Mouse (Mus musculus): ENCODE data around the gene Map2k2.
"Not testable (repeated sequence)": the region's sequence is repeated elsewhere in the genome, so short reads cannot be mapped to it uniquely, and the experiment has no call there.

The Map2k2 gene

DNA sequence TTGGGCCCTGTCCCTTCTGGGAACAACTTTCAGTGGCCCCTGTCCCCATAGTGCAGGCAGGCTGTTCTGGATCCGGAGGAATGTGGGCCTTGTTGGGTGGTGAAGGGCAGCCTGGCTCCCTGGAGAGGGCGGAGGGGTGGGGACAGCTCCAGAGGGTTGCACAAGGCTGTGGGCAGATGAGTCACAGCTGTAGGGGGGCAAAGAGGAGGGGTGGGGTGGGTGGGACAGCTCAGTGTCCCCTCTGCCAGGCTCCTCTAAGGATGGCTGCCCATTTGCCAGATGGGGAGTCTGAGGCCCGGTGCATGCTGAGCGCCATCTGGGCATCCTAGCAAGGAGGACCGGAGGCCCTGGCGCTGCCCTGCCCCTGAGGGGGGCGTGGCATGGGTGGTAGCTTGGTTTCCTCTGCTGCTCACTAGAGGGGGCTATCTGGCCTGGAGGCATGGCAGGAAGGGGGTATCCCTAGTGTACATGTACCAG, 37.5 kb downstream of the Map2k2 start:
- no peak for DNase-seq (ENCODE audit: low read depth, low spot score)

DNA sequence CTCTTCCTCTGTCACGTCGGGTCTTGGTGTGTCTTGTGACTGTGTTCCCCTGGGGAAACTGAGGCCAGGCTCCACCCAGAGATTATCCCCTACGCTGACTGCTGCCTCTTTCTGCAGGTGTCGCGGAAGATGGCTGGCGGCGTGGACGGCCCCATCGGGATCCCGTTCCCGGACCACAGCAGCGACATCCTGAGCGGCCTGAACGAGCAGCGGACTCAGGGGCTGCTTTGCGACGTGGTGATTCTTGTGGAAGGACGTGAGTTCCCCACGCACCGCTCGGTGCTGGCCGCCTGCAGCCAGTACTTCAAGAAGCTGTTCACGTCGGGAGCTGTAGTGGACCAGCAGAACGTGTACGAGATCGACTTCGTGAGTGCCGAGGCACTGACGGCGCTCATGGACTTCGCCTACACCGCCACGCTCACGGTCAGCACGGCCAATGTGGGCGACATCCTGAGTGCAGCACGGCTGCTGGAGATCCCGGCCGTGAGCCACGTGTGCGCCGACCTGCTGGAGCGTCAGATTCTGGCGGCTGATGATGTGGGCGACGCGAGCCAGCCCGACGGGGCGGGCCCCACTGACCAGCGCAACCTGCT, 38.2 kb downstream of the Map2k2 start:
- DNase-seq (ENCODE audit: low read depth, low spot score), result no peak

DNA sequence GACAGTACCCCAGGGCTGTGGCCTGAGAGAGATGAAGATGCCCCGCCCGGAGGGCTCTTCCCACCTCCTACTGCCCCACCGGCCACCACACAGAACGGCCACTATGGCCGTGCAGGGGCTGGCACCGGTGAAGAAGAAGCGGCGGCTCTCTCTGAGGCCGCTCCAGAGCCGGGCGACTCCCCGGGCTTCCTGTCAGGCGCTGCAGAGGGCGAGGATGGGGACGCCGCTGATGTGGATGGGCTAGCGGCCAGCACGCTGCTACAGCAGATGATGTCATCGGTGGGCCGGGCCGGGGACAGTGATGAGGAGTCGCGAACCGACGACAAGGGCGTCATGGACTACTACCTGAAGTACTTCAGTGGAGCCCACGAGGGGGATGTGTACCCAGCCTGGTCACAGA, 39.0 kb downstream of the Map2k2 start:
- DNase-seq (ENCODE audit: low read depth, low spot score), result no peak

DNA sequence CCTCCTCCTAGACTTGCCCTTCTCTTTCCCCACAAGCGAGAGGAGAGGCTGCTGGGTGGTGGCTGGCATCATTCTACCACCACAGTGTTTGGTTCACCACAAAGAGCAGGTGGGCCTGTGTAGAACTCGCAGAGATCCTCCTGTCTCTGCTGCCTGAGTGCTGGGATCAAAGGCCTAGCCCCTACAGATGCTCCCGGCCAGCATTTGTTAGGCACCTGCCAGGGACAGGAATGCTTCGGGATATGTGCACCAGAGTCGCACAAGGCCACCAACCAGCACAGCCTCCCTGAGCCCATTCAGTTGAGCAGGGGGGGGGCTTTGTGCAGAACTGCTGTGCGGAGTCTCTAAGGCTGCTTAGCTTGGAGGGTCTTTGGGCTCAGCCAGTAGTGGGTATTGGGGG, 39.6 kb downstream of the Map2k2 start:
- DNase-seq (ENCODE audit: low read depth, low spot score), result no peak

DNA sequence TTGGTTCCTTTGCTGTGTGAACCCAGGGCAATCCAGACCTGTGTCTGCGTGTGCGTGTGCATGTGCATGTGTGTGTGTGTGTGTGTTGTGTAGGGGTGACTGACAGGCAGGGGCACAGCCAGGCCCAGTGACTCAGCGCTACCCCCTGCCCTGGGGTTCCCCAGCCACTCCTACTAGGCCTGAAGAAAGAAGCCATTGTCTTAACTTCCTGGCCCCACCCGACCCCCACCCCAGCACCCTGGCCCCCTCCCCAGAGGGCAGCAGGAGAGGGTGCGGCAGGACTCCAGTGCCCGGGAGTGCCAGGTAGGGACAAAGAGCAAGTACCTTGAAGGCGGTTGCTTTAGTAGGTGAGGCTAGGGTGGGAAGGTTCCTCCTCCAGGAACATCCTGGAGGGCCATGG, 40.1 kb downstream of the Map2k2 start:
- DNase-seq (ENCODE audit: low read depth, low spot score), result no peak

DNA sequence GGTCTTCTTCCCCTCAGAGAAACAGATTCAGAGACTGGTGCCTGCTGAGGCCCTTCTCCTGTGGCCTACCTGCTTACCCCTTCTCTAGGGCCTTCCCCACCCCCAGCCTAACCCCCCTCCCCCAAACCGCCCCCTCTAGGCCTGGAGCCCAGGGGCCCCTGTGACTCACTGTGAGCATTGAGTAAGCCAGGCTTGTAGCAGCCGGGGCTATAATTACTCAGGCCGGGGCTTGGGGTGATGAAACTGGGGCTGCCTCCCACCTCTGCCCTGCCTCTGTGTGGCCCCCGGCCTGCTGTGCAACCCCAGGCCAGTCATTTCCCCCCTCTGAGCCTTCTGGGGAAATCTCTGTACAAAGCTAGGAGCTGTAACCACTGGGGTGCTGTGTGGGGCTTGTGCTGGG, 40.6 kb downstream of the Map2k2 start:
- no peak for DNase-seq (ENCODE audit: low read depth, low spot score)

DNA sequence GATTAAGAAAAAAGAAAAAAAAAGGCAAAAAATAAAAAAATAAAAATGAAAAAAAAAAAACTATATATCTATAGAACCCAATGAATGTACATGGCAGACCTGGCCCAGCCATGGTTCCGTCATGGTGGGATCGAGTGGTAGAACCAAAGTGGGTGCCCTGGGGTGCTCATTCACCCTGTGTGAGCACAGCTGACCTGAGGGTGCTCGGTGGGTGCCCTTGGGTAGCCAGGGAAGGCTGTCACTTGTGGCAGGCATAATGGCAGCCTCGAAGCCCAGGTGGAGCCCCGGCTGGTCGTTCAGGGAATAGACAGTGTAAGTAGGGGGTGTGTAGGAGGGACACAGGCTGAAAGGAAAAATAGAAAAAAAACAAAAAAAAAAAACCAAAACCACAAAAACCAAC, 45.5 kb downstream of the Map2k2 start:
- DNase-seq (ENCODE audit: low read depth, low spot score), result no peak

DNA sequence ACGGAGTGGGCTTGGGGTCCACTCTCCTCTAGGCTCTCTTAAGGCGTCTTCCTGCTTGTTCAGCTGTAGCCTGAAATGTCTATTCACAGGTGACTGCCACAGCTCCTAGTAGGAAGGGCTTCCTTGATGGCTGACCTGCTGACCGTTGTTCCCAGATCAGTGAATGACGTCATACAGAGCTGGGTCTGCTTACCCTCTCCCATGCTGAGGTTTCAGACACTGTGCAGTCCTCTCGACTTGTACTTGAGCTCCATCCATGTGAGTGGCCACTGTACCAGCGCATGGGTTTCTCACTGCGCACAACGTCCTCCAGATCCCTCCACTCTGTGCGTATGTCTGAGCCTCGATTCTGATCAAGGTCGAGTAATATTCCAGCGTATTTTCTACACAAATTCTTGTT, 46.9 kb downstream of the Map2k2 start:
- DNase-seq (ENCODE audit: low read depth, low spot score), result no peak

DNA sequence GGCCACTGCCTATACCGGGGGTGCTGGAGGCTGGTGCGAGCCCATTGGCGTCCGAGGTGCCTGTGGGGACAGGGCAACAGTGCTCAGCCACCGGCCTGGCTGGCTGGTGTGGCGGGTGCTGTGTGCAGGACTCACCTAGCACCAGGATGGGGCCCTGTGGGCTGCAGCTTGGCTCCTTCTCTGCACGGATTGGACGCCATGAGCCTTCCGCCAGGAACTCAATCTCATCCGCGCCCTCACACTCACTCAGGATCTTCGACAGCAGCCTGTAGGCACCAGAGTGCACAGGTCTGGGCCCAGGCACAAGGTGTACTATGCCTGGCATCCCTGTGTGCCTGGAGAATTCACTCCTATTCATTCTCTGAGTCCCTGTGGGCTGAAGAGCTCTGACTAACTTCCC, 48.6 kb downstream of the Map2k2 start:
- no peak for DNase-seq (ENCODE audit: low read depth, low spot score)

DNA sequence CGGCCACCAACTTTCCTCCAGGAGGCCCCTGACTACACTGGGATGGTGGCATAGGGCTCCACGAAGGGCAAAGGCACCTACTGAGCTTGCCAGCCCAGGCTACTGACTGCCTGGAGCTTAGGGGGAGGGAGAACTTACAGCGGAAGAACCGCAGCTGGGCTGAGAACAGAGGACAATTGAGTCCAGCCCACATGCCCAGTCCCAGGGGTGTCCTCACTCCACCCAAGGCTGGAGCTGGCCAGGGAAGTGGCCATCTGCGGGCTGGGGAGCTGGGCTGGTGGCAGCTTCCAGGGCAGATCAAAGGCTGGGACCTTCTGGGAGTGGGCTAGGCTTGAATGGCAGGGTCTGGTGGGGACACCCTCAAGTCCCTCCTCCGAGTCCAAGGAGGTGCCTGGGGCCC, 49.0 kb downstream of the Map2k2 start:
- DNase-seq (ENCODE audit: low read depth, low spot score), result no peak

DNA sequence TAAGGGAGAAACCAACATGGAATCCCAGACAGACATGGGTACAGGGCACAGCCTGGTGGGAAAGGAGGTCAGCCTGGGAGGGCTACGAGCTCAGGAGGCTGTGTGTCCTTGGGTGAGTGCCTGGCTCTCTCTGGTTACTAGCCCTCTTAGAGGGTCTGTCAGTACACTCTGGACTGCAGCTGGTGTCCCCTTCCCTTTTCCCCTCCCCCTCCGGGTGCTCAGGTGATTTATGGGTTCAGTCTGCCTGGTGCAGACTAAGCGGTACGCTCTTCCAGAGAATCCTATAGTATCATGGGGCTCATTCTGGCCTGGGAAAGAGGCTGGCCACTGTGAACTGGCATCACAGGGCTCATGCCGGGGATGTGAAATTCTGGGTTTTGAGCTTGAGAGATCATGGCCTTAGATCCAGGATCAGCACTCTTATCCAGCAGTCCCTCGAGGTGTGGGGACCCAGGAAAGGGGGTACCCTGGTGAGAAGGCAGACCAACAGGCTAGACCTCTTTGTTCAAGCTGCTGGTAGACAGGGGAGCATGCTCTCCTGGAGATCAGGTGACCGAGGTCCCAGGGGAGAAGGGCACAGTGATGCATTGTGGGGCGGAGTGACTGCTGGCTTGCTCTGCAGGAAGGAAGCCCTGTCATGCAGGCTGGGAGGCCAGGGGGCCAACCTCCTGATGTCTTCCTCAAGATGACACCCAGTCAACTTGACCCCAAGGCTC, 56.0 kb downstream of the Map2k2 start:
- no peak for DNase-seq (ENCODE audit: low read depth, low spot score)

DNA sequence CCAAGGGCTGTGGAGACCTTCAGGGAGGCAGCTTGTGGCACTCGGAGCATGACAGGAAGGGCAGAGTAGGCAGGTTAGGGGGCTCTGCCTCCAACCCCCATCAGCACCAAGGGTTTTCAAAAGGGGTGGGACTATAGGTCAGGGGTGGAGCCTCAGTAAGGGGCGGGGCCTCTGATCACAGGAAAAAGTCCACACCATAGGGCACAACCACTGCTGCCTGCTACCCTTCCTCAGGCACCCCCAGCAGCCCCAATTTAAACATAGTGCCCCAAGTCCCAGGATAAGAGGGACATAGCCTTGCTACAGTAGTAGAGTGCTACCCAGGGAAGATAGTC, 56.6 kb downstream of the Map2k2 start:
- DNase-seq (ENCODE audit: low read depth, low spot score), result no peak

DNA sequence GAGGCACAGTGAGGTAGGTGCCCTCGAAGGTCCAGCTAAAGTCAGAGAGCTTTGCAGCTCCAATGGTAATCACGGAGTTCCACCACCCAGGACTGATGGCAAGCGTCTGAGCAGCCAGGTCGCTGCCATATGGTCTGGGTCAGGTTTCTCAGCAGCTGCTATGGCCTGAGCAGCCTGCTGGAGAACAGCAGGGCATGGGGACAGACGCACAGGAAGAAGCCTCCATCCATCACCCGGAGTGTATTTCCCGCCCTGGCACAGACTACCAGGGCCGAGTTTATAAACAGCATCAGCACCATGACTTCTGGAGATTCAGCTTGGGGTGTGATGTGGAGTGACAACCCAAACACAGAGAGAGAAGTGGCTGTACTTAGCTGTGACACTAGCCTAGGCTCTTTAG, 59.4 kb downstream of the Map2k2 start:
- no peak for DNase-seq (ENCODE audit: low read depth, low spot score)

DNA sequence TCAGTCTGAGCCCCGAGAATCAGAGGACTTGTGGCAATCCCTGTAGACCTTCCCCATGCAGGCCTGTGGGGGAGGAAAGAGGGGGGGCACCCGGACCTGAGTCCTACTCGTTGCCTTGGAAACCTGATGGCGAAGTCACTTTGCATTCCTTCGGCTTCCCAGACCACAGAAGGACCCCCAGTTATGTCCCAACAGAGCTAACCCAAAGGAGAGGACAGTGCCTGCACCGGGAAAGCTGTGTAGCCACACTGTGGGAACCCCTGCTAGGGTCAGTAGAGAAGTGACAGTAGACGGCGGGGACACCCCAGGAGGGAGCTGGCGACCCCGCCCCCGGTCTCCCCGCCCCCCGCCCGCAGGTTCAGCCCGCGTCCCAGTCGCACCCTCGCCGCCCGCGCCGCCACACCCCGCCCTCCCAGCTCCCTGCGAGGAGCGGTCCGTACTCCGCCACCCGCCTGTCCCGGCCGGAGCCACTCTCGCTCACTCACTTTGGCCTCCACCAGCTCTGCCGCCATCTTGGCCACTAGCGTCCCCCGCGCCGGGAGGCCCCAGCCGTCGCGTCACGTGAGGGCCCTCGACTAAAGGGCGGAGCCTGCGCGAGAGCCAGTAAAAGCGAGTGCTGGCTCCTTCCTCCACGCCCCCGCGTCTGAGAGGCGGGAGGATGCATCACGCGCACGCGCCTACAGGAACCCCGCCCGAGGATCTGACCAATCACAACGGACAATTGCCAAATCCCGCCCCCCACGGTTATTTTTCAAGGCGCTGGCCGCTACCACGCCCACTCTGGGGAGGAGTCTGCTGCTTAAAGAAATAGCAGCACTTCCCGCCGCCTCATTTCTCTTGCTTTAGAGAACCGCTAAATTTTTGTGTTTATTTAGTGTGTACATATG, 61.7 kb downstream of the Map2k2 start, which contains the start of gene Pias4:
Gene Pias4 (minus strand): TSS at position 724 of the 887 bp plus-strand sequence.
- peak; percentile 100 for DNase-seq (ENCODE audit: low read depth, low spot score)

DNA sequence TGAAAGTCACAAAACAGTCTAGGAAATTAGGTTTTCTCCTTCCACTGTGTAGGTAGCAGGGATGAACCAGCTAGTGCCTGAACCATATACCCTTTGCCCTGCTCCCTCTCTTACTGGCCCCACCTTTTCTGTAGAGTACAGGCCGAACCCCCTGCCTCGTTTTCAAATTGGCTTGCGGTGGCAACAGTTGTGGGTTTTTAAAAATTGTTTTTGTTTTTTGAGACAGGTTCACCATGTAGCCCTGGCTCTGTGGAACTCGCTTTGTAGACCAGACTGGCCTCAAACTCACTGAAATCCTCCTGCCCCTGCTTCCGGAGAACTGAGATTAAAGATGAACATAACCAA, 62.3 kb downstream of the Map2k2 start:
- no peak for DNase-seq (ENCODE audit: low read depth, low spot score)

DNA sequence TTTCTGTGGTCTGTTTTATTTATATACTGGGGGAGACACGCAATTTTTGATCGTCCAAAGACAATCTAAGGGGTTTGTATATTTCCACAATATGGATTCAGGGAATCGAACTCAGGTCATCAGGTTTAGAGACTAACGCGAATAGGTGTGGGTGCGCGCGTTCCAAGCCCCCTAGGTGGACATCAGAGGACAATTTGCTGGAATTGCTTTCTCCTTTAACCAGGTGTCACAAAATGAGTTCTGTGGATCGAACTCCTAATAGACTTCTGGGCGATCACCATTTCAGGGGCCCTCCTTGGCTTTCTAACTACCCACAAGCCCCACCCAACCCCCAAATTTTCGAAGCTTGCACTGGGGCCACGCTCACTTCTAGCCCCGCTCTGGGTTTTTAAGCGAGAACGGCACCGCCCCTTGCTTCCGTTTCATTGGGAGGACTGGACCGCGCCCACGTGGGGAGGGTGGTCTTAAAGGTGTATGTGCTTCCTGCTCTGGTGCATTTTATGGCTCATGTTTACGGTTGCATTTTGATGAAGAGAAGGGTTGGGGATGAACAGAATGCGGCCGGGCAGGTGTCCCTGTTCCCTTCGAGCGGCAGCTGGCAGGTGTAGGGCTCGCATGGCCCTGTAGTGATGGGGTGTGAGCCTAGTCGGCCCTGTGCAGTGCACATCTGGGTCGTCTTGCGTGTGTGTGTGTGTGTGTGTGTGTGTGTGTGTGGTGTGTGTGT, 63.0 kb downstream of the Map2k2 start:
- DNase-seq (ENCODE audit: low read depth, low spot score), result peak; percentile 70

DNA sequence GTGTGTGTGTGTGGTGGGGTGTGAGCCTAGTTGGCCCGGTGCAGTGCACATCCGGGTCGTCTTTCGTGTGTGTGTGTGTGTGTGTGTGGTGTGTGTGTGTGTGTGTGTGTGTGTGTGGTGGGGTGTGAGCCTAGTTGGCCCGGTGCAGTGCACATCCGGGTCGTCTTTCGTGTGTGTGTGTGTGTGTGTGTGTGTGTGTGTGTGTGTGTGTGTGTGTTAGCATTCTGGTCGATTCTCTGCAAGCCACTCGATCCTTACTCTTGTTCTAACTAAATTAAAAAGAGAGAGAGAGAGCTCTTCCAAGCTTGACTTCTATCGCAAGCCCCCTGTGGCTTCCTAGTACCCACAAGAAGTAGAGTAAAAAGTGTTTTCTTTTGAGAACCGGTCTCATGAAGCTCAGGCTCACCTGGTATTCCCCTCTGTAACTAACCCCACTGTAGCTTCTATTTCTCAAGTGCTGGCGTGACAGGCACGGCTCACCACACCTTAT, 63.7 kb downstream of the Map2k2 start:
- not testable (repeated sequence) for DNase-seq (ENCODE audit: low read depth, low spot score)

DNA sequence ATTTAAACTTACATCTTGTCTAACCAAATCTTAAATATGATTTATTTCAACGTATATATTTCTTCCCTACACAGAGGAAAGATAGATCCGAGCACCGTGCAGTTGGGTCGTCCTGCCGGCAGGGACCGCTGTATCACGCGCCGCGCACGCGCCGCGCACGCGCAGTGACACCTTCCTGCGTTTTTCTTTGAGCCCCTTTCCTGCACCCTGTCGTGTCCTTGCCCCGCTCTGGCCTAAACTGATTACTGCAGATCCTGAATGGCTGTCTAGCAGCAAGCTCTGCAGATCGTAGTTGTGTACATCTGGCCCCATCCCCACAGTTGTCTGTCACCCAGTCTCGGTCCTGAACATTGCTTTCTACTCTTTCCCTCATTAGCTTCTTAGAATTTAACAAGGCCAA, 67.4 kb downstream of the Map2k2 start:
- DNase-seq (ENCODE audit: low read depth, low spot score), result peak; percentile 76

DNA sequence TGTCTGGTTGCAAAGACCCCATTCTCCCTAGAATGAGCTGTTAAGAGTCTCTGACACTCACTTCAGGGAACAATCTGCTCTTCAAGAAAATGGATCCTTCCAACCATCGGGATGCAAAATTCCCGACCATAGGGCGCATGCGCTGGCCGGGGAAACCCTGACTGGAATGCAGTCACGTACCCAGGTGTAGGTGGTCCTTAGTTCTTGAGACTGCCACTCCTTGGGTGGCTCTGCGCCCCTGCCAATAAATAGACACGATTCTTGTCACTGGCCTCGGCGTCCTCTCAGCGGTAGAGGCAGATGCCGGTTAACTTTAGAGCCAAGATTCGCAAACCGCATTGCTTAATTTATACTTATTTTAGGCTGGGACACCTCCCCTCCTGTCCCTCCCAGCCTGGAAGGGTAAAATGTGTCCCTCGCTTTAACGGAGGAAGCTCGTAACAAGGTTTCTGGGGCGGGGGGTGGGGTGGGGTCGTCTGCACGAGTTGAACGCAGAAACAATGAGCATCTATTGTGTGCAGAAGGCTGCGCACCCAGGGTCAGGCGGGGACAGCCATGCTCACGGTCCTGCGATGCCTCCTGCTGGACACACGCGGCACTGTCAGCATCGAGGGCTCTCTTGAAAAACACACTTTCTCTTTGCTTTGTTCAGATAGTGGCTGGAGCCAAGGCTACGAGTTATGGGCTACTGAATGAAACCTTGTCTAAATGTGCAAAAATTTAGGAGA, 69.1 kb downstream of the Map2k2 start:
- peak; percentile 85 for DNase-seq (ENCODE audit: low read depth, low spot score)

DNA sequence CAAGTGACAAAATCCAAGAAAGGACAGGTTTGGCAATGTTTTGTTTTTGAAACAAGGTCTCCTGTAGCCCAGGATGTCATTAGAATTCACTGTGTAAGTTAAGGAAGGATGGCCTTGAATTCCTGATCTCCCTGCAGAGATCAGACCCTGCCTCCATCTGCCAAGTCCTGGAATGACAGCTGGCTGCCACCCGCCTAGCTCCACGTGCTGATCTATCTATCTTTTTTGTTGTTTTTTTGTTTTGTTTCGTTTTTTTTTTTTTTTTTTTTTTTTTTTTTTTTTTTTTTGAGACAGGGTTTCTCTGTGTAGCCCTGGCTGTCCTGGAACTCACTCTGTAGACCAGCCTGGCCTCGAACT, 69.6 kb downstream of the Map2k2 start:
- not testable (repeated sequence) for DNase-seq (ENCODE audit: low read depth, low spot score)

DNA sequence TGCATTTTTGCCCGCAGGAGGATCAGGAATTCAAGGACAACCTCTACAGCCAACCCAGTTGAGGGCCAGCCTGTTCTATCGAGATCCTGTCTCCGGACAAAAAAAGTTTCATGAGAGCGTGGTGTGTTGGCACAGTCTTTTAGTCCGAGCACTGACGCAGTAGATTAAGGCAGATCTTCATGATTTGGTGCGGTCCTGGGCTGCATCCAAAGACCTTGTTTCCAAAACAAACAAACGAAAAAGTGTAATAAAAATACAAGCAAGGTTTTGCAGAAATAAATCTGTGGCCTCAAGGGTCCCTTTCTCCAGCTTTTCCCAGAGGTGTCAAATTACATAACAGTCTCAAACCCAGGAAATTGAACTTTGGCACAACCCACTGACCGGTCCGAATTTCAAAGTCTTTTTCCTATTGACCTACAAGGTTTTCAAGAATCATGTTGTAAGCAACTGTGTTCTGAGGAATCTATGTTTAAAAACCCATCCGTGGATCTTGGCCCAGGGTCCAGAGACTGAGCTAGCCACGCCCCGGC, 70.3 kb downstream of the Map2k2 start:
- DNase-seq (ENCODE audit: low read depth, low spot score), result no peak

Data from embryo, embryonic 11.5 days (tissue).